27 mouse cellular contexts compared by ENCODE assay signal in the genomic region with DNA sequence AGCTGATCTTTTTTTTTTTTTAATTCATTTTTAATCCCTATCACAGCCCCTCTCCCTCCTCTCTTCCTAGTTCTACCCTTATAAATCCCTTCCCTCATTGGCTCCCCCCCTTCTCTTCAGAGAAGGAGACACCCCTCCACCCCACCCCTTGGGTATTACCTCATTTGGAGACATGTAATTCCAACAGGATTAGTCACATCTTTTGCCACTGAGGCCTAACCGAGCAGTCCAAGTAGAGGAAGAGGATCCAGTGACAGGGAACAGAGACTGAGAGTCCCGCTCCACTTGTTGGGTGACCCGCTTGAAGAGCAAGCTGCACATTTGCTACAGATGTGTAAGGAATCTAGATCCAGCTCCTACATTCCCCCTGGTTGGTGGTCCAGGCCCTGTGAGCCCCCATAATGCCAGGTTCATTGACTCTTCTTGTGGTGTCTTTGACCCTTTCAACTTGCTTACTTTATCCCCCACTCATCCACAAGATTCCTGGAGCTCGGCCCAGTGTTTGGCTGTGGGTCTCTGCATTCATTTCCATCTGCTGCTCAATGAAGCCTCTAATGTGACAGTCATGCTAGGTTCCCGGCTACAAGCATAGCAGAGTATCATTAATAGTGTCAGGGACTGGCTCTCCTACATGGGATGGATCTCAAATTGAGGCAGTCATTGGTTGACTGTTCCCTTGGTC.
DNase-seq lines count a peak whose midpoint lies in the region; ATAC-seq and TF ChIP-seq lines count a peak whose summit lies in the region.
"Had no signal": no experiment of that assay in that cellular context is flagged by ENCODE, and none has a peak within 500 bp of the region (broad histone marks: within the 10 kb centered on the region; RNA-seq: fewer than 3 reads in every experiment).

No protein-coding gene starts in this region.

- H3ac ChIP-seq in myocyte (ENCODE audit: control insufficient read depth, insufficient read length), result no peak overlapping the region

- 62% methylated on average over 5 of the region's 5 CpGs for WGBS in hindbrain, embryonic 16.5 days
- WGBS in hindbrain, embryonic 11.5 days, result 86% methylated on average over 5 of the region's 5 CpGs
- 47% methylated on average over 5 of the region's 5 CpGs for WGBS in midbrain, postnatal 0 days
- WGBS in midbrain, embryonic 11.5 days, result 64% methylated on average over 5 of the region's 5 CpGs

- H3K9ac ChIP-seq in hindbrain, embryonic 16.5 days (ENCODE audit: low read depth, low read length), result no peak overlapping the region
- H3K9ac ChIP-seq in hindbrain, embryonic 11.5 days (ENCODE audit: low read depth, low read length), result no peak overlapping the region
- H3K9ac ChIP-seq in midbrain, postnatal 0 days (replicated peaks; ENCODE audit: low read length, poor library complexity, severe bottlenecking), result no peak overlapping the region
- H3K9ac ChIP-seq in midbrain, embryonic 11.5 days (ENCODE audit: low read length), result no peak overlapping the region
- H3K9ac ChIP-seq: heart, embryonic 15.5 days; hindbrain, embryonic 13.5 days; liver, embryonic 14.5 days had no signal

- no peak overlapping the region for H3K4me3 ChIP-seq in hindbrain, embryonic 16.5 days (ENCODE audit: low read length)
- H3K4me3 ChIP-seq in hindbrain, embryonic 11.5 days (ENCODE audit: low read depth, low read length), result no peak overlapping the region
- H3K4me3 ChIP-seq in midbrain, postnatal 0 days (ENCODE audit: low read depth, low read length), result no peak overlapping the region
- no peak overlapping the region for H3K4me3 ChIP-seq in midbrain, embryonic 11.5 days (ENCODE audit: low read depth, low read length)
- H3K4me3 ChIP-seq in myocyte, result no peak overlapping the region
- H3K4me3 ChIP-seq: gastrocnemius, adult 2 months; heart, embryonic 15.5 days; hindbrain, embryonic 13.5 days; layer of hippocampus, adult 2 months had no signal

- no peak overlapping the region for H3K4me2 ChIP-seq in hindbrain, embryonic 16.5 days (ENCODE audit: low read length)
- no peak overlapping the region for H3K4me2 ChIP-seq in hindbrain, embryonic 11.5 days (replicated peaks; ENCODE audit: low read depth, low read length)
- H3K4me2 ChIP-seq in midbrain, postnatal 0 days (ENCODE audit: low read depth, low read length, poor library complexity, severe bottlenecking), result no peak overlapping the region
- H3K4me2 ChIP-seq in midbrain, embryonic 11.5 days, result no peak overlapping the region
- H3K4me2 ChIP-seq in myocyte (ENCODE audit: low read depth), result peak overlapping the region; percentile 31
- H3K4me2 ChIP-seq: heart, embryonic 15.5 days; hindbrain, embryonic 13.5 days had no signal

- no peak overlapping the region for H3K27ac ChIP-seq in hindbrain, embryonic 16.5 days (ENCODE audit: low read depth, low read length)
- H3K27ac ChIP-seq in hindbrain, embryonic 11.5 days (ENCODE audit: low read depth, low read length), result no peak overlapping the region
- H3K27ac ChIP-seq in midbrain, postnatal 0 days (ENCODE audit: low read depth, low read length), result no peak overlapping the region
- H3K27ac ChIP-seq in midbrain, embryonic 11.5 days (ENCODE audit: low read depth, low read length), result no peak overlapping the region
- H3K27ac ChIP-seq: gastrocnemius, adult 2 months; heart, embryonic 15.5 days; hindbrain, embryonic 13.5 days; layer of hippocampus, adult 2 months; liver, embryonic 14.5 days; macrophage had no signal

- no peaks in the 10 kb centered on the region for H3K4me1 ChIP-seq in hindbrain, embryonic 16.5 days (ENCODE audit: control insufficient read depth, insufficient read depth, low read depth, low read length)
- no peaks in the 10 kb centered on the region for H3K4me1 ChIP-seq in hindbrain, embryonic 11.5 days (replicated peaks; ENCODE audit: control insufficient read depth, insufficient read depth, low read length)
- no peaks in the 10 kb centered on the region for H3K4me1 ChIP-seq in midbrain, postnatal 0 days (ENCODE audit: insufficient read depth, low read length)
- H3K4me1 ChIP-seq in midbrain, embryonic 11.5 days (ENCODE audit: control insufficient read depth, insufficient read depth, low read length), result no peaks in the 10 kb centered on the region
- H3K4me1 ChIP-seq: heart, embryonic 15.5 days; hindbrain, embryonic 13.5 days had no signal

- H3K27me3 ChIP-seq in hindbrain, embryonic 16.5 days (replicated peaks; ENCODE audit: control insufficient read depth, insufficient read depth, low read length), result no peaks in the 10 kb centered on the region
- H3K27me3 ChIP-seq in hindbrain, embryonic 11.5 days (ENCODE audit: control insufficient read depth, insufficient read depth, low read length), result no peaks in the 10 kb centered on the region
- H3K27me3 ChIP-seq in midbrain, postnatal 0 days (ENCODE audit: insufficient read depth, low read length), result no peaks in the 10 kb centered on the region
- H3K27me3 ChIP-seq in midbrain, embryonic 11.5 days (ENCODE audit: control insufficient read depth, insufficient read depth, low read length), result no peaks in the 10 kb centered on the region
- no peaks in the 10 kb centered on the region for H3K27me3 ChIP-seq in myocyte (ENCODE audit: control insufficient read depth, insufficient read depth, insufficient read length)
- H3K27me3 ChIP-seq: heart, embryonic 15.5 days; hindbrain, embryonic 13.5 days had no signal

- DNase-seq in cerebellum, postnatal 14 days, result peak; percentile 9 to 16
- no peak for DNase-seq in cerebellum, postnatal 36 days
- no peak for DNase-seq in hindbrain, embryonic 11.5 days (ENCODE audit: low spot score)
- peak; percentile 45 for DNase-seq in midbrain, postnatal 0 days (ENCODE audit: low spot score)
- no peak for DNase-seq in midbrain, embryonic 11.5 days (ENCODE audit: low spot score, missing footprints)
- DNase-seq in frontal cortex, postnatal 14 days (ENCODE audit: low spot score in 2 of 2), result no peak
- DNase-seq: adrenal gland, postnatal 10 days; cerebellum, adult 9-10 months; gastrocnemius, adult 2 months; heart, postnatal 36 days; kidney, adult 2 months; kidney, postnatal 36 days; liver; lung, adult 2 months; lung, postnatal 10 days; right cerebral cortex, postnatal 4 days; thymus, adult 2 months; thymus, postnatal 36 days had no signal

- TF ChIP-seq POLR2A in myocyte (IDR thresholded peaks at IDR 0.05; ENCODE audit: insufficient read length, low read depth), result no peak

- H3K9me3 ChIP-seq in hindbrain, embryonic 16.5 days (ENCODE audit: control insufficient read depth, low read length), result no peaks in the 10 kb centered on the region
- no peaks in the 10 kb centered on the region for H3K9me3 ChIP-seq in hindbrain, embryonic 11.5 days (ENCODE audit: control insufficient read depth, low read length)
- no peaks in the 10 kb centered on the region for H3K9me3 ChIP-seq in midbrain, postnatal 0 days (ENCODE audit: low read length)
- no peaks in the 10 kb centered on the region for H3K9me3 ChIP-seq in midbrain, embryonic 11.5 days (ENCODE audit: control insufficient read depth, low read length)
- H3K9me3 ChIP-seq: heart, embryonic 15.5 days; hindbrain, embryonic 13.5 days had no signal

- TF ChIP-seq CTCF in midbrain, postnatal 0 days (IDR thresholded peaks at IDR 0.05), result no peak

- H3K79me2 ChIP-seq in myocyte (ENCODE audit: control insufficient read depth, insufficient read depth), result no peaks in the 10 kb centered on the region

- ATAC-seq in hindbrain, embryonic 16.5 days, result peak; percentile 58; the same call in 1 of the 2 replicates
- ATAC-seq in hindbrain, embryonic 11.5 days (ENCODE audit: low FRiP score), result no peak
- ATAC-seq in midbrain, postnatal 0 days (ENCODE audit: low FRiP score), result no peak
- ATAC-seq in midbrain, embryonic 11.5 days (ENCODE audit: low FRiP score), result no peak
- ATAC-seq: CD4-positive, CD25-positive, alpha-beta regulatory T cell, adult 4 months; forebrain, embryonic 14.5 days had no signal

- H3K36me3 ChIP-seq in hindbrain, embryonic 16.5 days (ENCODE audit: control insufficient read depth, insufficient read depth, low read length), result no peaks in the 10 kb centered on the region
- H3K36me3 ChIP-seq in hindbrain, embryonic 11.5 days (ENCODE audit: control insufficient read depth, insufficient read depth, low read length), result no peaks in the 10 kb centered on the region
- H3K36me3 ChIP-seq in midbrain, postnatal 0 days (ENCODE audit: insufficient read depth, low read length), result no peaks in the 10 kb centered on the region
- H3K36me3 ChIP-seq in midbrain, embryonic 11.5 days (ENCODE audit: control insufficient read depth, insufficient read depth, low read length), result no peaks in the 10 kb centered on the region
- no peaks in the 10 kb centered on the region for H3K36me3 ChIP-seq in myocyte (ENCODE audit: control insufficient read depth, insufficient read depth)
- H3K36me3 ChIP-seq: heart, embryonic 15.5 days; hindbrain, embryonic 13.5 days had no signal

TF ChIP-seq in myocyte, 11 proteins besides CTCF, POLR2A, EP300 and RAD21:
- TF ChIP-seq CEBPB (IDR thresholded peaks at IDR 0.05; ENCODE audit: insufficient read depth, poor library complexity, severe bottlenecking) (no peak), TCF12 (IDR thresholded peaks at IDR 0.05; ENCODE audit: insufficient read depth, poor library complexity, severe bottlenecking) (no peak), POLR2AphosphoS2 (IDR thresholded peaks at IDR 0.05; ENCODE audit: insufficient read length, low read depth) (no peak), E2F4 (IDR thresholded peaks at IDR 0.05; ENCODE audit: insufficient read depth) (no peak), MAX (IDR thresholded peaks at IDR 0.05; ENCODE audit: low read depth) (no peak), REST (IDR thresholded peaks at IDR 0.05; ENCODE audit: insufficient read depth, insufficient read length) (no peak), USF1 (IDR thresholded peaks at IDR 0.05; ENCODE audit: low read depth) (no peak), TCF3 (IDR thresholded peaks at IDR 0.05; ENCODE audit: insufficient read length, low read depth) (no peak), MYOG (IDR thresholded peaks at IDR 0.05; ENCODE audit: control insufficient read depth in 1 of 3, insufficient read depth in 1 of 3, insufficient read length in 2 of 3, low read depth in 2 of 3) (no peak), MYOD1 (IDR thresholded peaks at IDR 0.05; ENCODE audit: control insufficient read depth in 1 of 3, insufficient read length in 2 of 3, low read depth in 2 of 3) (no peak), SRF (IDR thresholded peaks at IDR 0.05; ENCODE audit: control insufficient read depth, insufficient read length, low read depth) (no peak)

Comparison
In these comparisons a context has a peak if more than half of its experiments do, and no peak if none do; other contexts are left out.
1. DNase-seq: peak in cerebellum, postnatal 14 days (2 of 2) and midbrain, postnatal 0 days (single experiment); none in cerebellum, postnatal 36 days (0 of 2), hindbrain, embryonic 11.5 days (single experiment), midbrain, embryonic 11.5 days (single experiment) and frontal cortex, postnatal 14 days (0 of 2).